Mouse (Mus musculus): ENCODE measurements around the gene Hps6.

The Hps6 gene

GRCm38 (mm10) chr19:46030196-46030983 is 27.1 kb downstream of the Hps6 start:
- no peak for DNase-seq

- no peak for DNase-seq
Observed at GRCm38 (mm10) chr19:46031689-46032432, 28.6 kb downstream of the Hps6 start.

GRCm38 (mm10) chr19:46032731-46033510 is 29.6 kb downstream of the Hps6 start:
- DNase-seq, result no peak

- no peak for DNase-seq
Observed at GRCm38 (mm10) chr19:46033911-46034310, 30.6 kb downstream of the Hps6 start.

GRCm38 (mm10) chr19:46035971-46036370 is 32.7 kb downstream of the Hps6 start:
- no peak for DNase-seq

GRCm38 (mm10) chr19:46036477-46037242 is 33.4 kb downstream of the Hps6 start:
- DNase-seq, result peak; percentile 63

GRCm38 (mm10) chr19:46037243-46037924 is 34.1 kb downstream of the Hps6 start:
- DNase-seq, result peak; percentile 41

GRCm38 (mm10) chr19:46037925-46038850 is 34.9 kb downstream of the Hps6 start:
- no peak for DNase-seq

GRCm38 (mm10) chr19:46038851-46039260 is 35.5 kb downstream of the Hps6 start:
- DNase-seq, result peak; percentile 38

GRCm38 (mm10) chr19:46039478-46039877 is 36.2 kb downstream of the Hps6 start:
- peak; percentile 95 for DNase-seq

- no peak for DNase-seq
Observed at GRCm38 (mm10) chr19:46040149-46040902, 37.0 kb downstream of the Hps6 start.

- no peak for DNase-seq
Observed at GRCm38 (mm10) chr19:46041299-46041932, 38.1 kb downstream of the Hps6 start.

GRCm38 (mm10) chr19:46041933-46042475 is 38.7 kb downstream of the Hps6 start:
- DNase-seq, result peak; percentile 95

GRCm38 (mm10) chr19:46042476-46043011 is 39.2 kb downstream of the Hps6 start:
- peak; percentile 42 for DNase-seq

- peak; percentile 66 for DNase-seq
Observed at GRCm38 (mm10) chr19:46043380-46043779, 40.1 kb downstream of the Hps6 start.

GRCm38 (mm10) chr19:46044271-46044992 is 41.1 kb downstream of the Hps6 start, which contains the start of gene Pprc1:
Gene Pprc1 (plus strand): TSS chr19:46044886.
- DNase-seq, result peak; percentile 86

- DNase-seq, result peak; percentile 93
Observed at GRCm38 (mm10) chr19:46044993-46045695, 41.8 kb downstream of the Hps6 start, which contains the start of gene Ldb1. Gene Ldb1 (minus strand): TSS chr19:46045214.
